Mouse (Mus musculus) CD4-positive, CD25-positive, alpha-beta regulatory T cell, adult 2 months (primary cell): ENCODE measurements at regions not wholly inside any gene's neighbourhood (a gene's known extent, or its start where the extent isn't known, plus 50 kb on each side); places are given as distances from the start of the nearest gene placed in this dataset.

Experiments used
- DNase-seq: peaks from one replicate; pipeline ENCODE4 v3.0.0-alpha.2; 2012; ENCODE audit warnings: low read depth, low spot score

DNA sequence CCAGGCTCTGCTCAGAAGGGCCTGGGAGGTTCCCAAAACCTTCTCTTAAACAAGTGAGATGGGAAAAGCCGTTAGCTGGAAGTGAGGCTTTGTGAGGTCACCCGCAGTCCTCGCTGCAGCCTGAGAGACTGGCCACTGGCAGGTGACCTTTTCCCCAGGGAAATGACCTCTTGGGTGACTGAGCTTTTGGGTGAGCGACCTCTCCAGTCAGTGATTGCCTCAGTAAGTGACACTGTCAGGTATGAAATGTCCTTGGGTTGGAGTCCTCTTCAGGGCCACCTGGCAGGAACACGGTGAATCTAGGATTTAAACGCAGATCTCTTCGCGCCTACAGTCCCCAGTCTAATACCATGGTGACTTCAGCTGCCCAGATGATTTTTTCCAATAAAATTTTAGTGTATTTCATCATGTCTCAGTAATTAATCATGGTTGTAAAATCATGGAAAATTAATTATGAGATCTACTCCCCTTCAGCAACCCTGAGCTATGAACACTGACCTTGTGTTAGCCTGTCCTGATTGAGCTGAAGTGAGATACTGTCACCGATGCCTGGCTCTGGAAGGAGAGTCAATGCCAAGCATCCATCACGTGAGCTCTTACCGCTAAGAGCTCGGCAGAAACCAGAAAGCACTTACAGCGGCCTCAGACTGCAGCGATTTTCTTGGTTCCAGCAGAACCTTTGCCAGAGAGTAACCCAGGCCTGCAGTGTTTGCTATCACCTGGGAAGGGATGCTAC lies 87.5 kb upstream of the Sulf2 start:
- no peak for DNase-seq

DNA sequence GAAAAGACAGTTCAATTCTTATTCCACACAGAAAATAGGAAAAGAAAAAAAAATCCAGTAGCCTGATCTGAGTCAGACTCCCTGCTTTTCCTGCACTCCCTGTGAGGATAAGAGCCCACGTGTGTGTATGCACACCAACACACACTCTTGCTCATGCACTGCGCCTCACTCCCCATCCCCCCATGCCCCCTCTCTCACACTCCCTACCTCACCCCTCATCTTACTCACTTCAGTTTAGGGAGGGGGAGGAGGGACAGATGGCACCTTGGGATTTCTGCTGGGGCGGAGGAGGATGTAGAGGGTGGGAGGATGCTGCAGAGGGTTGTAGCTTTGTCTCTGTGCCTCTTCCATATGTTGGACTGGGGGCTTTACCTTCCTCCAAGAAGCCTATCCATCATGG lies 85.8 kb upstream of the Sulf2 start:
- no peak for DNase-seq

DNA sequence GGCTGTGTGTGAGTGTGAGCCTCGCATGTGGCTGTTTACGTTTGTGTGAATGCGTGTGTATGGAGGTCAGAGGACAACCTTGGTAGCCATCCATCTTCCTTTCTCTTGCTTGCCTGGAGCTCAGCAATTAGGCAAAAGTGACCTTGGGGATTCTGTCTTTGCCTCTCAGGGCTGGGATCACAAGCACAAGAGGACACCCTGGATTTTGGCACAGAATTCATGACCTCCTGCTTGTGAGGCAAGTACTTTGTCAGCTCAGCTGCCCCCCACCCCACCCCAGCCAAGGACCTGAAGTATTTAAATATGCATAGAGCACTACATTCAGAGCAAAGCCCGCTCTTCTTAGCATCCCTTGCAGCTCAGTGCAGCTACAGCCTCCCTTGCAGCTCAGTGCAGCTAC lies 84.6 kb upstream of the Sulf2 start:
- no peak for DNase-seq

DNA sequence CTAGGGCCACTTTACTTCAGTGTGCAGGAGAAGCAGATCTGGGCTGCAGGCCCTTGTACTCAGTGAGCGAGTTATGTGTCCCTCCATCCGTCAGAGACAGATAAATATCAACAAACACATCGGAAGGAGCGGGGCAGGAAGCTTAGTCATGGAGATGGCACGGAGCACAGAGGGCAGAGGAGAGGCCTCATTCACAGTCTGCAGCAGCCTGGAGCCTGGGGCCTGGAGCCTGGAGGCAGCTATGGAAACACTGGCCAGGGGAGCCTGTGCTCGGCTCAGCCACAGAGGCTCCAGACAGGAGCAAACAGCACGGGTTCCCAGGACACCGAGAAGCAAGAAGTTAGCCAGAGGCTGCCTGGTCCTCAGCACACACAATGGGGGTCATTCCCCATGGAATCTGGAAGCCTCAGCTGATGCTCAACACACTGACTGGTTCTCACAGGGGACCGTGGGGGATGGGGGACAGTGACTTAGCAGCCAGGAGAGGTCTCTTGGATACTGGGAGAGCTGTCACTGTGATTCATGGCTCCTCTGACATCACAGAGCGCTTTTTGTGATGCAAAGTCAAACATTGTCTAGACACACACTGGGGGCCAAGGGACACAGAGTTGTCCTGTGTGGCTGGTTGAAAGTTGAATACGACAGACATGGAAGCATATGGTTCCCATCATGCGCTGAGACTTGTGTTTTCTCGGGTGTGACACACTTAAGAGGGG lies 82.2 kb upstream of the Sulf2 start:
- no peak for DNase-seq

DNA sequence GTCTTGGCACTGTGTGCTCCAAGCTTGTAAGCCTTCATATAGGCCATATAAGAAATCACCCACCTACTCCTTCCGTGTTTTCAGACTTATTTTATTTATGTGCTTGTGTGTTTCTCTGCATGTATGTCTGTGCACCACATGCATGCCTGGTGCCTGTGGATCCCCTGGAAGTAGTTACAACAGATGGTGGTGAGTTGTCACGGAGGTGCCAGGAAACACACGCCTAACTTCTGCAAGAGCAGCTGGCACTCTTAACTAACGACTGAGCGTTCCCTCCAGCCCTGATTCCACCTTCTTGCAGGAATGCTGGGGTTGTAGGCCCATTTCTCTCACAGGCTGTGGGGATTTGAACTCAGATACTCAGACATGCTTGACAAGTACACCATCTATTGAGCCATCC lies 80.6 kb upstream of the Sulf2 start:
- DNase-seq, result no peak

DNA sequence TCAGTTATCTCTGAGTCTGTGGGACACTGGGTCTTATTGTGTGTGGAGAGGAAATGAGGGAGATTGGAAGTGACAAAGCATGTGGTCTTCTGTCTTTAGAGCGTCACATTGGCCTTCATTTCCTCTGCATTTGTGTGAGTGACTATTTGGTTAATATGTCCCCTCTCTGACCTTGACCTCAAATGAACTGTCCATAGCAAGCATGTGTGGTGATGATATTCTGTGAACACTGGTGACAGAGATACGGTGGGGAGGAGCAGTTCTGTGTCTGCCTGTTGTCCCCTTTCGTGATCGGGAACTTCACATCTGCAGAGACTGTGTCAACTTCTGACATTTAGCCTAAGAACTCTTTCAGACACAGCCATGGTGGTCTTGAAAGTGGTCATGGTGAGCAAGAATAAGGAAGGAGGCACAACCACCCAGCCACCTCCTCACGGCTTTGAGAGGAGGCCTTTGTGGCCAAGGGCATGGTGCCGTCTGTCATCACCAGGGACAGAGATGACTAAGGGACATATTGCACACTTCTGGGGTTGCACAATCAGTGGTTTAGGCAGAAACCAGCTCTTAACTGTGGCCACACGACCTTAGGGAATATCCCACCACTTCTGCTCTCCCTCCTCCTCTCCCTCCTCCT lies 79.2 kb upstream of the Sulf2 start:
- DNase-seq, result no peak

DNA sequence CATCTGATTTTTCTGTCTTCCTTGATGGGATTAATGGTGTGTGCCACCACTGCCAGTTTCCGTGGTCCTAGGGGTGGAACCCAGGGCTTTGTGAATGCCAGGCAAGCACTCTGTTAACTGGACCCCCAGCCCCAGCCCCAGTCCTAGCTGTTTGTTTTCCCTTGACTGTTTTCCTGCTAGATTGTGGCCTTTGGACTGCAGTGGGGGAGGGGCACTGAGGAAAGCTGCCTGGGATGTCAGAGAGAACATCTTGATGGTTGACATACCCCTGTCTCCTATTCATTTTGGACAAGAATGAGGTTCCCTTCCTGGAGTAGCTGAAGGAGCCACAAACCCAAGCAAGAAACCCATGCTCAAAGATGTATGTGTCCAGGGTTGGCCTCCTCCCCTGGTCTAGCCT lies 77.8 kb upstream of the Sulf2 start:
- DNase-seq, result no peak

DNA sequence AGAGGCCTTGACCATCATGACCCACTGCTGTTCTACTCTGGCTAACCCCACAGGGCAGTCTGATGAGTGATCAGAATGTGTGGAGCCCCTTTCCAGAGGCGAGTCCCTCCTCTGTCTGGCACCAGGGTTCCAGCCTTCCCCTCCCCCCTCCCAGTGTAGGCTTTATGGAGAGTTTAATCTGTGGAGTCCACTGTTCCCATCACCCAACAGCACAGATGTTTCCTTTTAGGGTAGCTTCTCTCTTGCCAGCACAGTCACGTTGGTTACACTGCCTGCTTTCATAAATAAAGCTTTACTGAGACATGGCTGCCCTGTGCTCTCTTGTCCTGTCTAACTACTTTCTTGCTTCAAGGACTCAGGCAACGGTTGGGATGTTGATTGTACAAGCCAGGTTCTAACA lies 76.9 kb upstream of the Sulf2 start:
- DNase-seq, result no peak

DNA sequence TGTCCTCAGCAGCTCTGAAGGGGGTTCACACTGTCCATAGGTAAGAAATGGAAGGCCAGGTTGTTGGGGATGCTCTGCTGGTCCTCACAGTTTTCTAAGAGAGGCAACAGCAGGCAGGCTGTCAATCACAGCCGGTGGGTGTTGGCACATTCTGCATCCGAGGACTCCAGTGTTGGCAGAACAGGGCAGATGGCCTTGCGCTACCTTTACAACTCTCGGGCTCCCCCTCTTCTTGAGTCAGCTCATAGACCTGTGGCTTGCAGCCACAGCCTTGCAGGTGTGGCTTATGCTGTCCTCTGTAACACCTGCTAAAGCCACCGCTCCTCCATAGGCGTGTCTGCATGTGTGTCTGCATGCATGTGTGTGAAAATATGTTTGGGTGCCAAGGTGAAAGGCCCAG lies 75.2 kb upstream of the Sulf2 start:
- DNase-seq, result no peak

DNA sequence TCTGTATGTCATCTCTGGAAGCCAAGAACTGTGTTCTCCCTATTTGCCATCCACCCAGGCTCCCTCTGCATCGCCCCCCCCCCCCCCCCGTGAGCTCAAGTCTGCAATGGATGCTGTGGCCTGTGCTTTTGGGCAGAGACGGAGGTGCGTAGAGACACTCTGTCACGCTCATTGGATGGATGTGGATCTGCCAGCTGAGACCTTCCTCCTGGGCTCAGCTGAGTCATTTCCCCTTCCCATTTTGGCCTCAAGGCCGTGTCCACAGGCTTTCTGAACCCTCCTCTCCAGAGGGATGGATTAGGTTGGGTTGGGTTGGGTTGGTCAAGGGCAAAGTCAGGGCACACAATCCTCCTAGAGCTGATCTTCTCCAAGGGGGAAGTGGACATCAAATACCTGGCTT lies 72.9 kb upstream of the Sulf2 start:
- no peak for DNase-seq

DNA sequence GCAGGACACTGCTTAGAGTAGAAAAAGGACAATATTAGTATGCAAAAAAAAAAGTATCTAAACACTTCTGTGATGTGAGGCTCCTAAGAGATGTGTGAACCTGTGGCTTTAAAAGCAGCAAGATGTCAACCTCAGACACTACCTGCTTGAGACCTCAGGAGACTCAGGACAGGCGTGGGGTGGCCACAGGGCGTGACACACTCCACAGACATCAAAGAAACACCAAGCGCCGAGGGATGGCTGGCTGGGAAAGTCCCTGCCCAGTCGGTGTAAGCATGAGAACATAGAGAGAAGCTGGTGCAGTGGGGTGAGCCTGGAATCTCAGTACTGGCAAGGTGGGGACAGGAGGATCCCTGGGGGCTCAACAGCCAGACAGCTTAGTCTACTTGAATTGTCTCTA lies 72.0 kb upstream of the Sulf2 start:
- peak; percentile 18 for DNase-seq

DNA sequence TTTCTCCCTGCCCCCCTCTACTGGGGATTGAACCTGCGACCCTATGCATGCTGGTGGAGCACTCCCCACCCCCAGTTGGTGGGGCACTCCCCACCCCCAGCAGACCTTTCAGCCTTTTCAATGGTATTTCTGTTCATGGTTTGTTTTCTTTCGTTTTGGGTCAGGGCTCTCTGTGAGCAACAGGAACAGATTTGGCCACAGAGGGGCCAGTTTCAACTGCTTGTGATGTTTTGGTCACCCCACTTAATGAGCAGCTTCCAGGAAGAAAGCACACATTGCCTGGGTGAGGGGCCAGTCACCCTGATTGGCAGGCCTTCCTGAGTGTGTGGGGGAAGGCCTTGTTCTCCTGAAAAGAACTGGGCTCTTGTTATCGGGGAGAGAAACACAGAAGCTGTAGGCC lies 71.5 kb upstream of the Sulf2 start:
- no peak for DNase-seq

DNA sequence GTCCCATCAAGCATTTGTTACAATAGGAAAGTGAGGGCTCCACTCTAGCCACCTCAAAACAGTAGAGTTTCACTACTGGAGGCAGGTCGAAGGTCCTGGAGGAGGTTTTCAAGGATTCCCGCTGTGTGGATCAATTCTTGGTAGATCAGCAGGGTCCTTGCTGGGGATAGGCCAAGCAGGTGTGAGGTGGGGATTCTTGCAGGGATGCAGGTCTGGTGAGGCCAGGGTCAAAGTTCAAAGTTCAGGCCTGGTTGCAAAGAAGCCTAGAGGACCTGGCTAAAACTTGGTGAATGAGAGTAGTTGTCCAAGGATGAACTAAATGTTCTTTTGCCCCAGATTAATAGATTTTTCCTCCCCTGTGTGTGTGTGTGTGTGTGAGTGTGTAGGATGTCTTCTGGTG lies 70.9 kb upstream of the Sulf2 start:
- DNase-seq, result no peak

DNA sequence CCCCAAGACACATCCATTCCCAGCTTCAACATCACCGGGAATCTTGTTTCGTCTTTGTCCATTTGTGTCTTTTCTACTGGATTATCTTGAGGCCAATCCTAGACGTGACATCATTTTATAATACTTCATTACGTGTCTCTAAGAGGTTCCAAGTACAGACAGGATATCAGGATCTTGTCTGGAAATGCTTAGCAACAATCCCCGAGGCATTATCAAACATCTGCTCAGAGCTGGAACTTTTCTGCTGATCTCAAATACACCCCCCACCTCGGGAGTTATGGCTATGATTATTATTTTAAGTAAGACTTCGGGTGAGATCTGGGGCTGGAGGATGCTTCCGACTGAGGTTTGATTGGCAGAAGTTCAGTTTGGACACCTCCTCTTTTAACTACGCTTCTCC lies 69.9 kb upstream of the Sulf2 start:
- DNase-seq, result no peak

DNA sequence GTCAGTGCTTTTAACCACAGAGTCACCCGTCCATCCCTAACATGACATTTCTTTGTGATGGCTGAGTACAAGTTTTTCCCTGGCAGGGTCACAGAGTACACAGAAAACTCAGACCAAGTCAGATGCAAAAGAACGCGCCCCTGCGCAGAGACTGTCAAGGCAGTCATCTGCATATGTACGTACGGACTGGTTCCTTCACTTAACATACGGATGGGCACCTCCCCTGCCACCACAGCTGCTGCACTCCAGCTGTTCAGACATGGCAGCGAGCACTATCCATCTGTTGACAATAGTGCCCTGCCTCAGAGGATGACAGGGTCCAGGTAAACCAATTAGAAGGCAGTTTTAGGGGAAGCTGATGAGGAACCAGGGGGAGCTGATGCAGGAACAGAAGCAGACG lies 63.3 kb upstream of the Sulf2 start:
- no peak for DNase-seq

DNA sequence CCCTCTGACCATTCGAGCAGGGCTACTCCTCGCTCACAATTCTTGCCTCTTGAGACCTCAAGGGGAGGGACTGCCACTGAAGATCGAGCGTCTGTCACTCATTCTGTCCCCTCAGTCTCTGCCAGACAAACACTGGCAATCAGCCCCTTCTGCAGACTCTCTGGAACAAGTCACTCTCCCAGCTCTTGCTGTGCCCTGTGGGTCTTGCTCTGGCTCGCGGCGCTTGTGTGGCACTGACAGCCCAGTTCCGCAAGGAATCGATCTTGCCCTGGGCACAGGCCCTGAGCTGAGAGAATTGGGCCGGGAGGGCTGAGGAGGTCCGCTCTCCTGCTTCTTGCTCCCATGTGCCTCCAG lies 61.0 kb upstream of the Sulf2 start:
- DNase-seq, result no peak

DNA sequence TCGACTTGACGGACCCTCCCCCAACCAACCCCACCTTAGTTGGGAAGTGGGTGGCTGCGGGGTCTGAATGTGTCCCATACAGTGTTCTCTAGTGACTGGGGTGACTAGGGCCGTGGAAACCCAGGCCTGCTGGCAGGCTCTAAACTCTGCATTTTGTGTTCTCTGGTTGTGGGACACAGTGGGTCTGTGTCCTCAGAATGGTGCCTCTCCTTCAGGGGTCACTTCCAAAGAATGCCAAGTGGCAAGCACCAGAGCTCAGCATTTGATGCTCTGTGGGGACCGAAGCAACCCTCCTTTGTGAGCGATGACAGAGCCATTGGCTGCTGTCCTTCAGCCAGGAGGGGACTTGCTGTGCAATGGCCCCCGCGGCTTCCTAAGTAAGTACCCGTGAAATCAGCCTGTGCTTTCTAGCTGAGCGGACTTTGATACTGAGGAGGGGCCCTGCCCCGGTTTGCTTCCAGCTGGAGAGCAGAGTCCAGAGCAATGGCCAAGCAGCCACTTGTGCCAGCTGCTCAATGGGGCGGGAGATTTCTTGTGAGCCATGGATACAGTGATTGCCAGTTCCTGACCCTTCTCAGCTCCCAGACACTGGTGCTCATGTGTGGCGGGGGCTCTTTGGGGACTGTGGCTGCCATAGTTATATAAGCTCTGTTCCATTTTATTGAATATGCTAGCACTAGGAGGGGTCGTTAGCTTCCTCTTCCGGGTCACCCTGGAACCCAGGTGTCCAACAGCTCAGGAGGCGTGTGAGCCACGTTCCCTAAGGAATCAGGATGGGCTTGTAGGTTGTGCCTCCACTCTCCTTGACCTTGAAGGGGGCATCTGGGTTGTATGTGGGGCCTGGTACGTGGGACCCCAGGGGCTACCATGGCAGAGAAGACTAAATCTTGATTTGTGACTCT lies 60.4 kb upstream of the Sulf2 start:
- no peak for DNase-seq

DNA sequence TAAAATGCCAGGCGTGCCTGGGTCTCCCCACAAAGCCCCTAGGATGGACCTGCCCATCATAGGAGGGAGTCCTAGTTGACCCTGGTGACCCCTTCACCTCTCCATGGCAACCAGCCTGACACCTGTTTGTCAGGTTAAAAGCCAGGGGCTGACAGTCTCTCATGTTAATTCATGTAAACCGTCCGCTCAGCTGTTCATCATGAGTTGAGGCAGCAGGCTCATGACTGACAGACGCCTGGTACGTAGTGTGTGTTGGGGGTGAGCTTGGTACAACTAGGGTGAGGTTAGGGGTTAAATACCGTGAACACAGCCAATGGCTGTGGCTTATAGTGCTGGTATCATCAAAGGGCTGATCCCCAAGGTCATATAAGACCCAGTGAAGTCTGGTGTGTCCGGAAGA lies 59.7 kb upstream of the Sulf2 start:
- DNase-seq, result no peak

DNA sequence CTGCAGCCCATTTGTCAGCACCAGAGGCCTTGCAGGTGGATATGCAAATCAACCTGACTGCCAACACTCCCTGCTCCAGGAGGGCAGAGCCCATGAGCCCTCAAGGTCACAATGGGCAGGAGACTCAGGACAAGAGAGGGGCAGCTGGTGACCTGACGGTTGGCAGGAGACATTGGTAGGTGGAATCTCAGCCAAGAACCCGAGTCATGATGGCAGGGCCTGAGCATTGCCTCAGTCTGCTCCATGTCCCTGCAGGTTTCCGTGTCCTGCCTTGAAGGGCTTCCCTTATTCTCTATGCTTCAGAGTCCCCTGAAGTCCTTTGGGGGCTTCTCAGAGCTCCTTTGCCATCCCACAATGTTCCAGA lies 51.7 kb upstream of the Sulf2 start:
- no peak for DNase-seq

DNA sequence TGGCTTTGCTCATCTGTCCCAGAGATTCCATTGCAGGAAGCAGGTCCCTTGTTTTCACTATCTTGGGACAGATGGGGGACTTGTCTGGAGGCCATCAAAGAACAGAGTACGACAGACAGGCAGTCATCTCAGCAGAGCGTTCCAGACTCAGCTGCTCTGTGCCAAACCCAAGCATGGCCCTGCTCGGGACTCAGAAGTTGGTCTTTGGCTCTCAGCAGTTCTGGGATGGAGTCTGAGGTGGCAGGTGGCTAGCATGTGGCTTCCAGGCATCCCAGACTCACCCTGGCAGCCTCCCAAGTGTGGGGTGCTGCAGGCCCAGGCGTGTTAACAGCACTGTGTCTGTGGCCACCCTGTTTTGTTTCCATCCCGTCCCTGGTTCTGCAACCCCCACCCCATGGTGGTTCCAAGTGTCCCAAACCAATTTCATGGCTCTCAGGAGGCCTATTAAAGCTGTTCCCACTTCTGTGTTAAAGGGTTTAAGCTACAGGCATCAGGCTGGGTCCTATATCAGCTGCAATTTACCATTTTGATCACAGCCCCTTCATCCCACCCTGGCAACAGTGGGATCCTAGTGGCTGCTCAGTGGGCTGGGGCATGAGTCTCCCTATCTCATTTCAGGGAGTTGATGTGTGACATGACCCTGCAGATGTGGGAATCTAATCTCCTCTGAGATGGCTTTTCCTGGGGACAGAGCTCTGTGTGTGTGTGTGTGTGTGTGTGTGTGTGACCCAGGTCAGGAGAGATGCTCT lies 51.1 kb upstream of the Sulf2 start:
- DNase-seq, result no peak
